Mouse (Mus musculus): ENCODE results near the gene Spsb2. TPM values are rescaled to one million over a fixed set of nuclear protein-coding genes. Genes with fewer than 3 reads are reported as not detected.

Gene Spsb2
- polyA plus RNA-seq (2016; fragmentation: Nextera tagmentation; extraction: Ambion mirVana), result 8.8 and 10.0 TPM in 2 replicates

DNA sequence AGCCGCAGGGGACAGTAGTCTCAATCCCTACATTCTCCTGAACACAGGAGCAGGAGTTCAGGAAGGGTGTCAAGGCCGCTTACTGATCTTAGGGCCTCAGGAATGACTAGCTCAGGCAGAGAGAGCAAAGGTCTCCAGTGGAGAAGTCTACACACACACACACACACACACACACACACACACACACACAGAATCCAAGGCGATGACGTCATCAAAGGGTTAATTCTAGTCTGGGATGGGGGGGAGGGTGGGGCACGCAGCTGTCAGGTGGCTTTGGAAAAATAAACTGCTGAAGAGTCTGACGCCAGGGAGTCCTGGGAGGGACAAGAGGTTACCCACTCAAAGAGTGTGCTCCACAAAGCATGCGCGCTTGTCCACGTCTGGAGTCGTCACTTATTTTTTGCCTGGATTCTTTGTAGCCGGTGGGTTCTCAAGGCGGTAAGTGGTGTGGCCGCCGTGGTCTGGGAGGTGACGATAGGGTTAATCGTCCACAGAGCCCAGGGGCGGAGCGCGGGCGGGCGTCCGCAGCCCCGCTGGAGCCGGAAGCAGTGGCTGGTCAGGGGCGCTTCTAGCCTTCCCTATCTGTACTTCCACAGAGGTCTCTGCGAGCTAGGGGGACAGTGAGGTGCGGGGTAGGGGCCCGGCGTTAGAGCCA lies at the start of gene Spsb2:
Gene Spsb2 (plus strand): TSS at position 304 of the 655 bp plus-strand sequence.
- peak within 1 kb of the TSS; percentile 69 for H3K4me3 ChIP-seq
- WGBS, result 5% methylated on average over 29 of the region's 29 CpGs
- H3K27ac ChIP-seq (replicated peaks), result peak within 1 kb of the TSS; percentile 87
- peak; percentile 84 for DNase-seq (ENCODE audit: low spot score)
- peaks cover 32% of the 10 kb centered on the region for H3K36me3 ChIP-seq
- H3K9me3 ChIP-seq (replicated peaks), result no peaks in the 10 kb centered on the region
- no peaks in the 10 kb centered on the region for H3K27me3 ChIP-seq (ENCODE audit: low read depth, poor library complexity, severe bottlenecking)
- peaks cover 69% of the 10 kb centered on the region for H3K4me1 ChIP-seq

DNA sequence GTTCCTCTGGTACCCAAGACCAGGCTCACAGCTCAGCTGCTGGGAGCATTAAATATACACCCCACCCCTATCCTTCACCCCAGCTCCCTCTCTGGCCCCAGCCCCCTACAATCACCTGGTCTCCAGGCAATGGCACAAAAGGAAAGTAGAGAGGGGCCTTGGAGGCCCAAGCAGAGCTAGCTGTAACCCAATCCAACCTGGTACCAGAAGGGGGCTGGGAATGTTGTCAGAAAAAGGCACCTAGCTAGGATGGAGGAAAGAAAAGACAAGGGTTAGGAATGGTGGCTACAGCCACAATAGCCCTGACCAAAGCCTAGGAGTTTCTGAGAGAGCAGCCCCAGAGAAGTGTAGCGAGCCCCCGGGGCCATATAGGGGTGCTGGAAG lies 49.6 kb upstream of the Spsb2 start:
- no peaks in the 10 kb centered on the region for H3K36me3 ChIP-seq
- peak overlapping the region; percentile 90 for H3K4me3 ChIP-seq
- H3K9me3 ChIP-seq (replicated peaks), result no peaks in the 10 kb centered on the region
- 78% methylated on average over 2 of the region's 2 CpGs for WGBS
- DNase-seq (ENCODE audit: low spot score), result no peak
- H3K27me3 ChIP-seq (ENCODE audit: low read depth, poor library complexity, severe bottlenecking), result peaks cover 11% of the 10 kb centered on the region; the same call in 1 of the 2 replicates
- H3K27ac ChIP-seq (replicated peaks), result peak overlapping the region; percentile 98
- H3K4me1 ChIP-seq, result peaks cover 49% of the 10 kb centered on the region

DNA sequence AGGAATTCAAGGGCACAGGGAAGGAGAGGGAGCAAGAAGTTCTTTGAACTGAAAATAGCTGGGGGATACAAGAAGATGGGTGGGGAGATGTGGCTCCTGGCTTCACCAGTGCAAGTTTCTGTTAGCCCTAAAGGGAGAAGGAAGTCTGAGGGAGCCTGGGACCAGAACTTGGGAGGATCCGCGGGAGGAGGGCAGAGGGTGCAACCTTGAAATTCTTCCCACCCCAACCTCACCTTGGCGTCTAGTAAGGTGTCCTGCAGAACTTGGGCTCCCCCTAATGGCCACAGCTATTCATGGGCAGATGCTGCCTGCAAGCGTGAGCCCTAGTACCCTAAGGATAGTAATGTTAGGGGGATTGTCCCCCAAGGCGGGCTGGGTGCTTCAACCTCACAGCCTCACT lies 49.2 kb upstream of the Spsb2 start:
- 5% methylated on average over 5 of the region's 5 CpGs for WGBS
- peak overlapping the region; percentile 98 for H3K27ac ChIP-seq (replicated peaks)
- no peaks in the 10 kb centered on the region for H3K9me3 ChIP-seq (replicated peaks)
- H3K4me3 ChIP-seq, result peak overlapping the region; percentile 90; the same call in 1 of the 2 replicates
- peaks cover 45% of the 10 kb centered on the region for H3K4me1 ChIP-seq
- H3K36me3 ChIP-seq, result no peaks in the 10 kb centered on the region
- peaks cover 11% of the 10 kb centered on the region; the same call in 1 of the 2 replicates for H3K27me3 ChIP-seq (ENCODE audit: low read depth, poor library complexity, severe bottlenecking)
- peak; percentile 80 for DNase-seq (ENCODE audit: low spot score)

DNA sequence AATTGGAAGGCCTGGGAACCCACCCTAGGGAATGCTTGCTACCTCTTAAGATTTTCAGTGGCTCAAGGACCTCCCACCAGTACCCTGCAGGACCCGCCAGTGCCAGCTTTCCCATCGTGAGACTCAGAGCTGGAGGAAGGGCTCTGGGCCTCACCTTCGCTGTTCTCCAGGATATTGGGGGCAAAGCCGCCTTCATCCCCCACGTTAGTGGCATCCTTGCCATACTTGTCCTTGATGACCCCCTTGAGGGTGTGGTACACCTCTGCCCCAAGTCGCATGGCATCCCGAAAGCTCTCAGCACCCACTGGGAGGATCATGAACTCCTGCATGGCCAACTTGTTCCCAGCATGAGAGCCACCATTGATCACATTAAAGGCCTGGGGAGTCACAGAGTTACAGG lies 42.5 kb upstream of the Spsb2 start:
- Histone ChIP-seq H3K9me3 (replicated peaks) (no peaks in the 10 kb centered on the region), H3K36me3 (no peaks in the 10 kb centered on the region), H3K4me3 (no peak overlapping the region), H3K27me3 (ENCODE audit: low read depth, poor library complexity, severe bottlenecking) (peaks cover 66% of the 10 kb centered on the region), H3K27ac (replicated peaks) (no peak overlapping the region), H3K4me1 (peaks cover 40% of the 10 kb centered on the region)
- WGBS, result 85% methylated on average over 7 of the region's 7 CpGs
- DNase-seq (ENCODE audit: low spot score), result no peak

DNA sequence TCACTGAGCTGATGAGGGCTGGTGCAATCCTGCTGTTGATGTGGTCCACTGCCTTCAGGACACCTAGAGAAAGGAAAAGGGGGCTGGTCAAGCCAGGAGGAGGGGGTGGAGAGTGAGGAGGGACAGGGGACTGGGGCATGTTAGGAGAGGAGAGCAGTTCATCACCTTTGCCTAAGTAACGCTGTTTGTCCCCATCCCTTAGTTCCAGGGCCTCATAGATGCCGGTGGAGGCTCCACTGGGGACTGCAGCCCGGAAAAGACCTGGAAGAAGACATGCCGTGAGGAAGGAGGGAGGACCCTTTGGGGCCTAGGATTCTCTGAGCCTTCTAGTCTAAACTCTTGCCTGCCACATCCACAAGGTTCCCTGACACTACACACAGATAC lies 40.9 kb upstream of the Spsb2 start:
- Histone ChIP-seq H3K4me1 (peaks cover 40% of the 10 kb centered on the region), H3K27me3 (ENCODE audit: low read depth, poor library complexity, severe bottlenecking) (peaks cover 71% of the 10 kb centered on the region), H3K27ac (replicated peaks) (peak overlapping the region; percentile 59), H3K36me3 (no peaks in the 10 kb centered on the region), H3K4me3 (peak overlapping the region; percentile 58), H3K9me3 (replicated peaks) (no peaks in the 10 kb centered on the region)
- DNase-seq (ENCODE audit: low spot score), result no peak
- 23% methylated on average over 4 of the region's 4 CpGs for WGBS

DNA sequence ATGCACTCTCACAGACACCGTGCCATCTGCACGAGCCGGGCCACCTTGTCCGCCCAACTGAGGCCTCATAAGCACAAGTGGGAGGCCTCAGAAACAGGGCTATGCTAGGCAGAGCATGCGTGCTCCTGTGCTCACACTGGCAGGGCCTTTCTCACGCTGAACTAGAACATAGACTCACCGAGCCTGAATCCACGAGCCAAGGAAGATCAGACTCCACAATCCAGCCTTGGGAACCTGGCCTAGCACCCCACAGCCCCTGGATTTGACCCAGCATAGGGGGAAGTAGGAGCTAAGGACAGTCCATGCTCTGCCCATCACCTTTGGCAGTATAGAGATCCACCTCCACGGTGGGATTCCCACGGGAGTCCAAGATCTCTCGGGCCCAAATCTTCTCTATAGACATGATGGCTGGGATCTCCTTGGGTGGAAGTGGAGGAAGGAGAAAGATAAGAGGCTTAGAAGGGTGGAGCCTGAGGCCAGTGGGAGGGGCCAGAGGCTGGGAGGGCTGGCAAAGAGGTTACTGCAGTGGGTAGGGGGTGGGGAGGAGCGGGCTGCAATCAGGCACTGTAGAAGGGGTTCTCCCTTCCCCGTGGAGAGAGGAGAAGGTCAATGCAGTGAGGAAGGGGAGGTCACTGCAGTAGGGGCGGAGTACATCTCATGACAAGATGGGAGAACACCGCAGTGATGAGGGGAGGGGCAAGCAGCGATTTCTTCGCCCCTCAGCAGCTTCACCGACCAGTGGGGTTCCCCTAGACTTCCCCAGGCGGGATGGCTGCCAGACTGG lies 40.3 kb upstream of the Spsb2 start:
- Histone ChIP-seq H3K4me1 (peaks cover 40% of the 10 kb centered on the region), H3K9me3 (replicated peaks) (no peaks in the 10 kb centered on the region), H3K36me3 (no peaks in the 10 kb centered on the region), H3K27ac (replicated peaks) (peak overlapping the region; percentile 59), H3K4me3 (peak overlapping the region; percentile 58), H3K27me3 (ENCODE audit: low read depth, poor library complexity, severe bottlenecking) (peaks cover 71% of the 10 kb centered on the region)
- DNase-seq (ENCODE audit: low spot score), result peak; percentile 42
- 15% methylated on average over 19 of the region's 19 CpGs for whole genome bisulfite sequencing

DNA sequence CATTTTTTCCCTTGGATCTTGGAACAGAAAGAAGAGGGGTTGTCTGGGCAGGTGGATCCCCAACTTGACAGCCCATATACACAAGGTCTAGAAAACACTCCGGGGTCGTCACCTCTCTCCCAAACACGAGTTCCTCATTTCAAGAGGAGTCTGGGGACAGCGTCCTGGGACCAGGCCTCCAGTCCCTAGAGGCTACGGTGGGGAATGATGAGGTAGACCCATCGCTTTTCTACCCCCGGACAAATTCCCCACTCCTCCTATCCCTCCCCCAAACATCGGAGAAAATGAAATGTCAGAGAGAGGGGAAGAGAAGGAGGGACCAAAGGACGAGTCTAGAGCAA lies 39.8 kb upstream of the Spsb2 start:
- peak overlapping the region; percentile 58 for H3K4me3 ChIP-seq
- peaks cover 77% of the 10 kb centered on the region for H3K27me3 ChIP-seq (ENCODE audit: low read depth, poor library complexity, severe bottlenecking)
- DNase-seq (ENCODE audit: low spot score), result no peak
- H3K27ac ChIP-seq (replicated peaks), result peak overlapping the region; percentile 81
- no peaks in the 10 kb centered on the region for H3K36me3 ChIP-seq
- no peaks in the 10 kb centered on the region for H3K9me3 ChIP-seq (replicated peaks)
- peaks cover 40% of the 10 kb centered on the region for H3K4me1 ChIP-seq
- 1% methylated on average over 9 of the region's 9 CpGs for WGBS

DNA sequence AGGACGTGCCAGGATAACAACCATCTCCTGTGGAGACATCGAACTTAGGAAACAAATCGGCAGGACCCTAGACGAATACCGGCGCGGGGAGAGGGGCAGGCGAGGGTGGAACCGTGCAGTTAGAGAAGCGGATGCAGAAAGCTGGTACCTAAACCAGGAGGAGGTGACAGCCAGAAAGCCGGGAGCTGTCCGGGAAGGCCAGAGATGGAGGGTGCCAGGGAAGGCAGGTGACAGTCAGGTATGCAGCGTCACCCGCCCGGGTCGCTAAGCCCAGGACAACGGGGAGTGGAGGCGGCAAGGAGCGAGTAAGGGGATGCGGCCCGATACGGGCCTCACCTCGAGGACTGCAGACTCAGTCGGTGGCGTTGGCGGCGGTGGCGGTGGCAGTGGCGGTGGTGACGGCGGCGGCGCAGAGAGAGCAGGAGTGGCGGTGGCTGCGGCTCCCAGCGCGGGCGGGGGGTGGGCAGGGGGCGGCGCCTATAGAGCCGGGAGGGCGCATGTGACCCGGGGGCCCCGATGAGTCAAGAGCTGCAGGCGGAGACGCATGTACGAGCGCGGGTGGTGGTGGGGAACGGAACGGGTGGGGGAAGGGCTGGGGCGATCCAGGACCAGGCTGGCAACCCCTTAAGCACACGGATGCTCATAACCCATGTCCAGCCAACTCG lies 39.2 kb upstream of the Spsb2 start, which contains the start of gene Eno2:
Gene Eno2 (minus strand): TSS at position 573 of the 665 bp plus-strand sequence.
- WGBS, result under 1% methylated on average over 52 of the region's 54 CpGs
- Histone ChIP-seq H3K27ac (replicated peaks) (peak within 1 kb of the TSS; percentile 81), H3K36me3 (no peaks in the 10 kb centered on the region), H3K4me1 (peaks cover 40% of the 10 kb centered on the region), H3K27me3 (ENCODE audit: low read depth, poor library complexity, severe bottlenecking) (peaks cover 78% of the 10 kb centered on the region), H3K4me3 (peak within 1 kb of the TSS; percentile 58), H3K9me3 (replicated peaks) (no peaks in the 10 kb centered on the region)
- DNase-seq (ENCODE audit: low spot score), result peak; percentile 70

DNA sequence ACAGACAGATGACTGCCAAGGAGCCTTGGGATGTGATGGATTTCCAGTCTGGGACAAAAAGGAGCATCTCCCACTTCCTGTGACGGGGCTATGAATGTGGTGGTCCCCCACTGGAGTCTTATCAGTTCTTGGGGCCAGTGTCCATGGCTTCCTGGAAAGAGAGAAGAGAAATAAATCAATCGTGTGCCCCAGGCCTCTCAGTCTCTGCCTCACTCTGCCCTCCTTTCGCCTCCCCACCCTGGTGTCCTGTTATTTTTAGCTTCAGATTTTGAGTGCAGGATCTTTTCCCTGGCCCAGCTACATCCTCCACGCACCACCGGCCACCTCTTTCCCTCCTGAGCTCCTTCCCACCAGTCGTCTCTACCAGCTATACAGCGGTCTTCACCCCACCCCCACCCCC lies 38.4 kb upstream of the Spsb2 start:
- Histone ChIP-seq H3K27me3 (ENCODE audit: low read depth, poor library complexity, severe bottlenecking) (peaks cover 78% of the 10 kb centered on the region), H3K9me3 (replicated peaks) (no peaks in the 10 kb centered on the region), H3K36me3 (no peaks in the 10 kb centered on the region), H3K27ac (replicated peaks) (peak overlapping the region; percentile 81), H3K4me3 (peak overlapping the region; percentile 58), H3K4me1 (peaks cover 40% of the 10 kb centered on the region)
- WGBS, result 61% methylated on average over 7 of the region's 7 CpGs
- DNase-seq (ENCODE audit: low spot score), result no peak

DNA sequence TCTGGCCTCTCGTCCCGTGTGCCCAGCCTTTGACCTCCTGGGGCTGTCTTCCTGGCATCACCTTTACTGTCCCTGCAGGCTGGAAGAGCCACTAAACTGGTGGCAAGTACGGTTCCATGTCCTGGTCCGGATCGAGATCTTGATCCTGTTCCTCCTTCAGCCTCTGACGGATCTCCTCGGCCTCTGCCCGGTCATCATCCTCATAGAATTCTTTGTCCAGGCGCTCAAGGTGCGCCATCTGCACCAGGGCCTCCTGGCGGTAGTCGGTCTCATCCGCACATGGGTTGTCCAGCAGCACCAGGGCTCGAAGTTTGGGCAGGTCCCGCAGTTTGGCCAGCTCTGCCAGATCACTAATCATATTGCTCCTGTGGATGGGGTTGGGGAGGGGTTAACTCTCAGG lies 38.0 kb upstream of the Spsb2 start:
- H3K9me3 ChIP-seq (replicated peaks), result no peaks in the 10 kb centered on the region
- H3K4me1 ChIP-seq, result peaks cover 40% of the 10 kb centered on the region
- H3K4me3 ChIP-seq, result no peak overlapping the region
- DNase-seq (ENCODE audit: low spot score), result no peak
- no peak overlapping the region for H3K27ac ChIP-seq (replicated peaks)
- H3K27me3 ChIP-seq (ENCODE audit: low read depth, poor library complexity, severe bottlenecking), result peaks cover 78% of the 10 kb centered on the region
- no peaks in the 10 kb centered on the region for H3K36me3 ChIP-seq
- WGBS, result 88% methylated on average over 15 of the region's 15 CpGs

DNA sequence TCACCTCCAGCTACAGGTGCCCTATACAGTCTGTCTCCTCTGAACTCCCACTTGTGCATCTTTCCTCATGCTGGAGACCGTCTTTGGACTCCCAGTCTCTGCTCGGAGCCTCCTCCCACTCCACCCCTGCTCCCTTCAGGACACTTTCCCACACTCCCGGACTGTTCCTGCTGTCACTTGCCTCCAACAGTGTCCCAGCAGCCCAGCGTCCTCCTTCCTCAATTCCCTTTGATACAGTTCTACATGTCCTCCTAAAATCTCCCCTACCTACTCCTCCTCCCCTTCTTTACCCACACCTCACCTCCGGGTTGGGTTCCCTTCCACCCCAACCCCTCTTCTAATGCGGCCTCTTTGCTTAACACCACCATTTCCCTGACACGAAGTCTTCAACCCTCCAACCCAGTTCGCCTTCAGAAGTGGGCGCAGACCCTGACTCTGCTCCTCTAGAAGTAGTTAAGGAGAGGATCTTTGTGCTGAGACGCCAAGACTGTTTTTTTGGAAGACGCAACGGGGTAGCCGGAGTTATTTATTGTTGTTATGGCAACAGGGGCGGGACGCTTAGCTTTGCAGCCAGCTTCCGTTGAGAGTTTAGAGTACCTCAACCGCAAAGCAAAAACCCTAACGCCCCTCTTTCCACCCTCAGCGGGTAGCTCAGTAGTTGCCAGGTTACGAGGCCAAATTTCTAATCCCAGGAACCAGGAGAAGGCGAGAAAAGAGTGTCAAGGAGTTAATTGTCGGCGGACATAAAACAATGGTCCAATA lies 29.1 kb upstream of the Spsb2 start, which contains the start of gene Lrrc23:
Gene Lrrc23 (minus strand): TSS at position 506 of the 762 bp plus-strand sequence.
- Histone ChIP-seq H3K27me3 (ENCODE audit: low read depth, poor library complexity, severe bottlenecking) (peaks cover 24% of the 10 kb centered on the region), H3K4me1 (peaks cover 30% of the 10 kb centered on the region), H3K9me3 (replicated peaks) (no peaks in the 10 kb centered on the region), H3K4me3 (peak within 1 kb of the TSS; percentile 52), H3K36me3 (no peaks in the 10 kb centered on the region), H3K27ac (replicated peaks) (peak within 1 kb of the TSS; percentile 65)
- peak; percentile 73 for DNase-seq (ENCODE audit: low spot score)
- WGBS, result 4% methylated on average over 23 of the region's 23 CpGs

DNA sequence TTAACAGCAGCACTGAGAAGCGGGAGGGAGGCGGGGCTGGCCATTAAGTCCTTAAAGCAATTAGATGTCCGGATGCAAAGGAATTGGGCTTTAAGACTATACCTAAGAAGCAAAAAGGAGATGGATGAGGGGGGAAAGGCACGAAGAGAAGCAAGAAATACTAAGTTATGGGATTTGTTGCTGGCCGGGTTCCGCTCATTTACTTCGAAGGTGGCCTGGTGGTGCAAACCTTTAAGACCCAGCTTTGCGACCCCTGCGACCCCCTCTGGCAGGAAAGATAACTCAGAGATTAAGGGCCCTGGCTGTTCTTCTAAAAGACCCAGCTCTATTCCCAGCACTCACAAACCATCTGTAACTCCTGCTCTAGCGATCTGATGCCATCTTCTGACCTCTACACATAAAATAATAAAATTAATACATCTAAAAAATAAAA lies 28.5 kb upstream of the Spsb2 start:
- DNase-seq (ENCODE audit: low spot score), result peak; percentile 66
- Histone ChIP-seq H3K27ac (replicated peaks) (peak overlapping the region; percentile 65), H3K36me3 (no peaks in the 10 kb centered on the region), H3K4me1 (peaks cover 30% of the 10 kb centered on the region), H3K9me3 (replicated peaks) (no peaks in the 10 kb centered on the region), H3K27me3 (ENCODE audit: low read depth, poor library complexity, severe bottlenecking) (peaks cover 24% of the 10 kb centered on the region), H3K4me3 (peak overlapping the region; percentile 52)
- 3% methylated on average over 10 of the region's 10 CpGs for WGBS

Measured in midbrain, embryonic 10.5 days (tissue).